Mouse (Mus musculus): ENCODE measurements around the gene Adh7. TPM values are rescaled to one million over a fixed set of nuclear protein-coding genes. Genes with fewer than 3 reads are reported as not detected.

The Adh7 gene
- polyA plus RNA-seq, 1 experiment from 2014 or later, result 0.53 TPM

GRCm38 (mm10) chr3:138255780-138256550, 38.4 kb downstream of the Adh7 start:
- Histone ChIP-seq H3K4me3 (replicated peaks; ENCODE audit: low read length) (no peak overlapping the region), H3K27ac (ENCODE audit: low read length) (no peak overlapping the region), H3K27me3 (replicated peaks; ENCODE audit: control insufficient read depth, insufficient read depth, low read length) (no peaks in the 10 kb centered on the region), H3K36me3 (ENCODE audit: control insufficient read depth, insufficient read depth) (no peaks in the 10 kb centered on the region), H3K9me3 (ENCODE audit: control insufficient read depth, low read length) (no peaks in the 10 kb centered on the region), H3K9ac (replicated peaks; ENCODE audit: low read depth, low read length) (no peak overlapping the region), H3K4me1 (replicated peaks; ENCODE audit: control insufficient read depth, insufficient read depth, low read length) (no peaks in the 10 kb centered on the region), H3K4me2 (ENCODE audit: low read length) (no peak overlapping the region)
- ATAC-seq, result no peak
- 81% methylated on average over 9 of the region's 9 CpGs for WGBS

- Histone ChIP-seq H3K9ac (replicated peaks; ENCODE audit: low read depth, low read length) (no peak within 1 kb of the TSS), H3K36me3 (ENCODE audit: control insufficient read depth, insufficient read depth) (no peaks in the 10 kb centered on the region), H3K4me2 (ENCODE audit: low read length) (no peak within 1 kb of the TSS), H3K9me3 (ENCODE audit: control insufficient read depth, low read length) (no peaks in the 10 kb centered on the region), H3K27ac (ENCODE audit: low read length) (no peak within 1 kb of the TSS), H3K27me3 (replicated peaks; ENCODE audit: control insufficient read depth, insufficient read depth, low read length) (no peaks in the 10 kb centered on the region), H3K4me1 (replicated peaks; ENCODE audit: control insufficient read depth, insufficient read depth, low read length) (no peaks in the 10 kb centered on the region), H3K4me3 (replicated peaks; ENCODE audit: low read length) (no peak within 1 kb of the TSS)
- WGBS, result 88% methylated on average over 11 of the region's 11 CpGs
- no peak for ATAC-seq
Observed at GRCm38 (mm10) chr3:138260721-138261669, 43.4 kb downstream of the Adh7 start, which contains the start of gene Adh1. Gene Adh1, plus strand, starts transcription at chr3:138260991.

GRCm38 (mm10) chr3:138262568-138262967, 45.0 kb downstream of the Adh7 start:
- Histone ChIP-seq H3K4me2 (ENCODE audit: low read length) (no peak overlapping the region), H3K36me3 (ENCODE audit: control insufficient read depth, insufficient read depth) (no peaks in the 10 kb centered on the region), H3K27me3 (replicated peaks; ENCODE audit: control insufficient read depth, insufficient read depth, low read length) (no peaks in the 10 kb centered on the region), H3K9me3 (ENCODE audit: control insufficient read depth, low read length) (no peaks in the 10 kb centered on the region), H3K27ac (ENCODE audit: low read length) (no peak overlapping the region), H3K4me3 (replicated peaks; ENCODE audit: low read length) (no peak overlapping the region), H3K4me1 (replicated peaks; ENCODE audit: control insufficient read depth, insufficient read depth, low read length) (no peaks in the 10 kb centered on the region), H3K9ac (replicated peaks; ENCODE audit: low read depth, low read length) (no peak overlapping the region)
- WGBS, result 89% methylated on average over 4 of the region's 4 CpGs
- ATAC-seq, result no peak

- Histone ChIP-seq H3K27me3 (replicated peaks; ENCODE audit: control insufficient read depth, insufficient read depth, low read length) (no peaks in the 10 kb centered on the region), H3K4me3 (replicated peaks; ENCODE audit: low read length) (no peak overlapping the region), H3K9ac (replicated peaks; ENCODE audit: low read depth, low read length) (no peak overlapping the region), H3K36me3 (ENCODE audit: control insufficient read depth, insufficient read depth) (no peaks in the 10 kb centered on the region), H3K27ac (ENCODE audit: low read length) (no peak overlapping the region), H3K9me3 (ENCODE audit: control insufficient read depth, low read length) (no peaks in the 10 kb centered on the region), H3K4me2 (ENCODE audit: low read length) (no peak overlapping the region), H3K4me1 (replicated peaks; ENCODE audit: control insufficient read depth, insufficient read depth, low read length) (no peaks in the 10 kb centered on the region)
- 85% methylated on average over 5 of the region's 5 CpGs for WGBS
- ATAC-seq, result no peak
Observed at GRCm38 (mm10) chr3:138263154-138263930, 45.8 kb downstream of the Adh7 start.

GRCm38 (mm10) chr3:138264648-138265047, 47.1 kb downstream of the Adh7 start:
- Histone ChIP-seq H3K9me3 (ENCODE audit: control insufficient read depth, low read length) (no peaks in the 10 kb centered on the region), H3K4me1 (replicated peaks; ENCODE audit: control insufficient read depth, insufficient read depth, low read length) (no peaks in the 10 kb centered on the region), H3K36me3 (ENCODE audit: control insufficient read depth, insufficient read depth) (no peaks in the 10 kb centered on the region), H3K9ac (replicated peaks; ENCODE audit: low read depth, low read length) (no peak overlapping the region), H3K27me3 (replicated peaks; ENCODE audit: control insufficient read depth, insufficient read depth, low read length) (no peaks in the 10 kb centered on the region), H3K4me3 (replicated peaks; ENCODE audit: low read length) (no peak overlapping the region), H3K4me2 (ENCODE audit: low read length) (no peak overlapping the region), H3K27ac (ENCODE audit: low read length) (no peak overlapping the region)
- WGBS, result 39% methylated on average over 3 of the region's 3 CpGs
- peak; percentile 82 for ATAC-seq

GRCm38 (mm10) chr3:138270507-138270906, 52.9 kb downstream of the Adh7 start:
- no peaks in the 10 kb centered on the region for H3K27me3 ChIP-seq (replicated peaks; ENCODE audit: control insufficient read depth, insufficient read depth, low read length)
- ATAC-seq, result no peak
- no peaks in the 10 kb centered on the region for H3K4me1 ChIP-seq (replicated peaks; ENCODE audit: control insufficient read depth, insufficient read depth, low read length)
- no peaks in the 10 kb centered on the region for H3K36me3 ChIP-seq (ENCODE audit: control insufficient read depth, insufficient read depth)
- H3K4me2 ChIP-seq (ENCODE audit: low read length), result no peak overlapping the region
- WGBS, result 58% methylated on average over 1 of the region's 1 CpGs
- no peaks in the 10 kb centered on the region for H3K9me3 ChIP-seq (ENCODE audit: control insufficient read depth, low read length)
- no peak overlapping the region for H3K4me3 ChIP-seq (replicated peaks; ENCODE audit: low read length)
- no peak overlapping the region for H3K9ac ChIP-seq (replicated peaks; ENCODE audit: low read depth, low read length)
- no peak overlapping the region for H3K27ac ChIP-seq (ENCODE audit: low read length)

- no peak for ATAC-seq
Observed at GRCm38 (mm10) chr3:138271297-138271696, 53.7 kb downstream of the Adh7 start.

GRCm38 (mm10) chr3:138273080-138273479, 55.5 kb downstream of the Adh7 start:
- no peak overlapping the region for H3K27ac ChIP-seq (ENCODE audit: low read length)
- H3K4me3 ChIP-seq (replicated peaks; ENCODE audit: low read length), result no peak overlapping the region
- ATAC-seq, result no peak
- H3K4me2 ChIP-seq (ENCODE audit: low read length), result no peak overlapping the region
- no peaks in the 10 kb centered on the region for H3K4me1 ChIP-seq (replicated peaks; ENCODE audit: control insufficient read depth, insufficient read depth, low read length)
- H3K27me3 ChIP-seq (replicated peaks; ENCODE audit: control insufficient read depth, insufficient read depth, low read length), result no peaks in the 10 kb centered on the region
- H3K9me3 ChIP-seq (ENCODE audit: control insufficient read depth, low read length), result no peaks in the 10 kb centered on the region
- no peak overlapping the region for H3K9ac ChIP-seq (replicated peaks; ENCODE audit: low read depth, low read length)
- no peaks in the 10 kb centered on the region for H3K36me3 ChIP-seq (ENCODE audit: control insufficient read depth, insufficient read depth)
- 87% methylated on average over 7 of the region's 7 CpGs for WGBS

More at GRCm38 (mm10) chr3:138271297-138271696, 53.7 kb downstream of the Adh7 start:
- no peaks in the 10 kb centered on the region for H3K27me3 ChIP-seq (replicated peaks; ENCODE audit: control insufficient read depth, insufficient read depth, low read length)
- no peak overlapping the region for H3K4me3 ChIP-seq (replicated peaks; ENCODE audit: low read length)
- H3K4me2 ChIP-seq (ENCODE audit: low read length), result no peak overlapping the region
- no peaks in the 10 kb centered on the region for H3K9me3 ChIP-seq (ENCODE audit: control insufficient read depth, low read length)
- no peaks in the 10 kb centered on the region for H3K36me3 ChIP-seq (ENCODE audit: control insufficient read depth, insufficient read depth)
- 91% methylated on average over 2 of the region's 2 CpGs for WGBS
- no peak overlapping the region for H3K27ac ChIP-seq (ENCODE audit: low read length)
- no peaks in the 10 kb centered on the region for H3K4me1 ChIP-seq (replicated peaks; ENCODE audit: control insufficient read depth, insufficient read depth, low read length)
- H3K9ac ChIP-seq (replicated peaks; ENCODE audit: low read depth, low read length), result no peak overlapping the region

- ATAC-seq, result no peak
- Histone ChIP-seq H3K4me1 (replicated peaks; ENCODE audit: control insufficient read depth, insufficient read depth, low read length) (no peaks in the 10 kb centered on the region), H3K4me2 (ENCODE audit: low read length) (no peak overlapping the region), H3K27me3 (replicated peaks; ENCODE audit: control insufficient read depth, insufficient read depth, low read length) (no peaks in the 10 kb centered on the region), H3K9ac (replicated peaks; ENCODE audit: low read depth, low read length) (no peak overlapping the region), H3K9me3 (ENCODE audit: control insufficient read depth, low read length) (no peaks in the 10 kb centered on the region), H3K36me3 (ENCODE audit: control insufficient read depth, insufficient read depth) (no peaks in the 10 kb centered on the region), H3K27ac (ENCODE audit: low read length) (no peak overlapping the region), H3K4me3 (replicated peaks; ENCODE audit: low read length) (no peak overlapping the region)
- WGBS, result 92% methylated on average over 3 of the region's 3 CpGs
Observed at GRCm38 (mm10) chr3:138275100-138275499, 57.5 kb downstream of the Adh7 start.

All from forebrain, embryonic 16.5 days (tissue).